Mouse (Mus musculus) CH12.LX (cell line): ENCODE measurements around the gene Mcf2l. TPM values are rescaled to one million over a fixed set of nuclear protein-coding genes. Genes with fewer than 3 reads are reported as not detected.
A peak's percentile ranks its signal among the peaks of the same experiment; 100 is the strongest.

Source experiments
- DNase-seq: peaks from one replicate; pipeline ENCODE4 v3.0.0-alpha.2; 2013; ENCODE audit errors: extremely low read depth
- H3K27ac ChIP-seq: 2 replicates; pipeline ENCODE4 v1.5.1; 2012; ENCODE audit warnings: low read depth, mild to moderate bottlenecking, control low read depth, moderate library complexity; ENCODE audit not compliant: insufficient read depth
- H3K27me3 ChIP-seq: replicated peaks from 2 replicates; pipeline ENCODE3; 2012; ENCODE audit warnings: inconsistent platforms
- H3K36me3 ChIP-seq, 2 experiments: replicated peaks in 1 of 2; 2 replicates each; pipeline versions ENCODE3 to v1.6.1; 2012; ENCODE audit warnings: inconsistent platforms in 1 of 2, low read length in 1 of 2, mild to moderate bottlenecking in 1 of 2, mixed read lengths in 1 of 2, moderate library complexity in 1 of 2; ENCODE audit not compliant: control insufficient read depth in 1 of 2, insufficient read depth in 1 of 2
- H3K4me1 ChIP-seq, 2 experiments: 2 replicates each; pipeline ENCODE4 v1.6.1; 2012; ENCODE audit warnings: inconsistent platforms in 1 of 2, moderate library complexity in 1 of 2; ENCODE audit not compliant: insufficient read depth in 2 of 2, control insufficient read depth in 1 of 2
- H3K4me2 ChIP-seq: 2 replicates; pipeline ENCODE4 v1.6.1; 2012; ENCODE audit warnings: low read depth, mild to moderate bottlenecking, control low read depth; ENCODE audit not compliant: poor library complexity, insufficient read depth, severe bottlenecking
- H3K4me3 ChIP-seq, 3 experiments: fragments of 150-350 bp in 1 of 3; sonication (generic) in 1 of 3; replicated peaks in 1 of 3; 2 replicates each; pipeline versions ENCODE3 to v1.5.1; 2011 to 2012; ENCODE audit warnings: low read depth in 2 of 3, low read length in 2 of 3, mild to moderate bottlenecking in 2 of 3, moderate library complexity in 2 of 3, control low read depth in 1 of 3, improper control_type of control experiment in 1 of 3, inconsistent platforms in 1 of 3, mixed read lengths in 1 of 3; ENCODE audit not compliant: poor library complexity in 1 of 3
- H3K79me2 ChIP-seq: replicated peaks from 2 replicates; pipeline ENCODE4 v1.6.1; 2012; ENCODE audit warnings: mild to moderate bottlenecking, moderate library complexity; ENCODE audit not compliant: control insufficient read depth, poor library complexity, insufficient read depth, severe bottlenecking; ENCODE audit errors: extremely low read depth
- H3K9ac ChIP-seq: 2 replicates; pipeline ENCODE4 v1.6.1; 2012; ENCODE audit warnings: low read depth, mild to moderate bottlenecking, control low read depth, moderate library complexity; ENCODE audit not compliant: insufficient read depth
- H3K9me3 ChIP-seq: replicated peaks from 2 replicates; pipeline ENCODE3; 2012; ENCODE audit warnings: low read length, inconsistent platforms, mixed read lengths
- BHLHE40 ChIP-seq: IDR thresholded peaks from 2 replicates; pipeline ENCODE4 v1.6.1; 2011; ENCODE audit warnings: mild to moderate bottlenecking, low read depth, low read length, improper control_type of control experiment
- CHD1 ChIP-seq: IDR thresholded peaks from 2 replicates; pipeline ENCODE4 v1.6.1; 2012; ENCODE audit warnings: low read depth, low read length, improper control_type of control experiment, inconsistent platforms
- CHD2 ChIP-seq: IDR thresholded peaks from 2 replicates; pipeline ENCODE4 v1.6.1; 2011; ENCODE audit warnings: low read length, improper control_type of control experiment
- ELF1 ChIP-seq: IDR thresholded peaks from 2 replicates; pipeline ENCODE4 v1.6.1; 2014; ENCODE audit warnings: low read depth, mild to moderate bottlenecking, inconsistent platforms, low read length, improper control_type of control experiment
- EP300 ChIP-seq: IDR thresholded peaks from 2 replicates; pipeline ENCODE4 v1.6.1; 2011; ENCODE audit warnings: low read length, improper control_type of control experiment
- GABPA ChIP-seq: IDR thresholded peaks from 2 replicates; pipeline ENCODE4 v1.6.1; 2012; ENCODE audit warnings: low read depth, low read length, improper control_type of control experiment, inconsistent platforms; ENCODE audit not compliant: insufficient replicate concordance
- JUND ChIP-seq: conservative IDR thresholded peaks from 2 replicates; pipeline ENCODE4 v1.6.1; 2011; ENCODE audit warnings: low read depth, low read length, improper control_type of control experiment
- KAT2A ChIP-seq: IDR thresholded peaks from 2 replicates; pipeline ENCODE4 v1.6.1; 2012; ENCODE audit warnings: low read length, improper control_type of control experiment, inconsistent platforms; ENCODE audit not compliant: insufficient replicate concordance
- MXI1 ChIP-seq: IDR thresholded peaks from 2 replicates; pipeline ENCODE4 v1.6.1; 2011; ENCODE audit warnings: mild to moderate bottlenecking, low read depth, low read length, improper control_type of control experiment
- MYC ChIP-seq: IDR thresholded peaks from 2 replicates; pipeline ENCODE4 v1.6.1; 2011; ENCODE audit warnings: low read depth, mild to moderate bottlenecking, improper control_type of control experiment, low read length
- NELFE ChIP-seq: IDR thresholded peaks from 2 replicates; pipeline ENCODE4 v1.6.1; 2011; ENCODE audit warnings: low read depth, low read length, improper control_type of control experiment
- POLR2A ChIP-seq: IDR thresholded peaks from 2 replicates; pipeline ENCODE4 v1.6.1; 2011; ENCODE audit warnings: low read depth, mild to moderate bottlenecking, improper control_type of control experiment, low read length
- SIN3A ChIP-seq: IDR thresholded peaks from 2 replicates; pipeline ENCODE4 v1.6.1; 2012; ENCODE audit warnings: low read length, improper control_type of control experiment, inconsistent platforms
- ZC3H11A ChIP-seq: IDR thresholded peaks from 2 replicates; pipeline ENCODE4 v1.6.1; 2012; ENCODE audit warnings: low read depth, mild to moderate bottlenecking, inconsistent platforms, low read length, improper control_type of control experiment
- ZKSCAN1 ChIP-seq: IDR thresholded peaks from 2 replicates; pipeline ENCODE4 v1.6.1; 2012; ENCODE audit warnings: low read depth, inconsistent platforms, low read length, improper control_type of control experiment, borderline replicate concordance
- dilution Hi-C: fragments of 300-500 bp; cut with MboI; formaldehyde crosslinking; loops from 2 replicates; pipeline ENCODE4 v1.14.3; 2020; ENCODE audit warnings: low sequenced_read_pairs; ENCODE audit not compliant: extremely low pct_unique_long_range_greater_than_20kb, extremely low pct_ligation_motif_present
- in situ Hi-C: fragments of 300-500 bp; cut with MboI; formaldehyde crosslinking; loops from 3 replicates; pipeline ENCODE4 v1.14.3; 2019; ENCODE audit warnings: low sequenced_read_pairs, low pct_ligation_motif_present, low pct_unique_long_range_greater_than_20kb, mixed read lengths
- polyA plus RNA-seq: library from polyadenylated mRNA; unstranded; fragments of >175 nt; gene quantifications from 2 replicates; pipeline ENCODE4 v1.2.1, GENCODE M21; 2012; ENCODE audit warnings: low read depth; ENCODE audit not compliant: insufficient read length
- total RNA-seq, 2 experiments: library from RNA; depleted of rRNA; stranded (reverse); fragments of 300-350 nt in 1 of 2; fragments of >200 nt in 1 of 2; gene quantifications; 2 replicates each; pipeline ENCODE4 v1.2.3; 2012 to 2014

Gene Mcf2l
- total and polyA plus RNA-seq, 3 experiments, result not detected

DNA sequence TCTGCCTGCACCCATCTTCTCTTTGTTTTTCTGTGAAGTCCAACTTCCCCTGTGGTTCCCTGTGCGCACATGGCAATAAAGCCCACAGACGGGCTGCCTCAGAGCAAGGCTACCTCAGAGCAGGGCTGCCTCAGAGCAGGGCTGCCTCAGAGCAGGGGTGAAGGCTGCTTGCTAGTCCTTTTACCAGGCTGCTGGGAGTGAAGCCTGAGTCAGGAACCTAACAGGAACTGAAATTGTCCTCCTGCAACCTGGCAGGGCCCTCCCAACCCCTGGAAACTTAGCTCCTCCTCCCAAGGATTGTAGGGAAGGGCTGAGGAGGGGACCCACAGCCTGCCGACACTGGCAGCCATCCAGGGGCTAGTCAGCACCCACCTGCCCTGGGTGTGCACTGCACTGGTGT lies 60.2 kb downstream of the Mcf2l start:
- H3K36me3 ChIP-seq, result no peaks in the 10 kb centered on the region
- in situ Hi-C loops, result no loop called here
- no peak for DNase-seq
- H3K27ac ChIP-seq, result no peak overlapping the region
- H3K79me2 ChIP-seq, result no peaks in the 10 kb centered on the region
- no peaks in the 10 kb centered on the region for H3K4me1 ChIP-seq
- dilution Hi-C loops, result no loop called here
- H3K9me3 ChIP-seq, result no peaks in the 10 kb centered on the region
- TF ChIP-seq JUND (no peak), ELF1 (no peak)
- no peak overlapping the region for H3K4me2 ChIP-seq
- H3K9ac ChIP-seq, result no peak overlapping the region
- H3K27me3 ChIP-seq, result peaks cover 85% of the 10 kb centered on the region
- no peak overlapping the region for H3K4me3 ChIP-seq

DNA sequence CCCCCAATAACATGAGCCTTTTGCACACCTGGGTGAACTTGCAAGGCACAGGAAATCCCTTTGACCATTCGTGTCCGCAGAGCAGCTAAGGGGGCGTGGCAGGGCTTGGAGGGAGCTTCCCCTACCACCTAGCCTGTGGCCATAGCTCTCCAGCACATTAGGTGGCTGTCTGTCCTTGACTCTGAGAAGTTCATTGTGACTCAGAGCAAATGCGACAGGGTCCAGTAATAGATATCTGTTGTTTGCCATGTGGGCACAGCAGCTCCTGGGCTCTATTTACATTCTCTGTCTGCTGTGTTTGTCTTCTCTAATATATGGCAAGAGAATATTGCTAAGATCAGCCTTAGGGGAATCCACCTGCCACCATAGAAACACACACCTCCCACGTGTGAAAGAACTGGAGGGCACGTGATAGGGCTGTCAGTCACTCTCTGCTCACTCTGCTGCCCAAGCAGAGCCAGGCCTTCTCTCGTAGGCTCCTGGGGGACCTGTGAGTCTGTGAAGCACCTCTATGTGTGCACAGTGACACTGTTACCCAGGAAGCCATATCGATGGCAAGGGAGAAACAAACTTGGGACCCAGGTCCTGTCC lies 60.9 kb downstream of the Mcf2l start:
- no peaks in the 10 kb centered on the region for H3K36me3 ChIP-seq
- no peak overlapping the region for H3K27ac ChIP-seq
- in situ Hi-C loops, result no loop called here
- no peaks in the 10 kb centered on the region for H3K9me3 ChIP-seq
- no peak overlapping the region for H3K4me2 ChIP-seq
- no peak overlapping the region for H3K4me3 ChIP-seq
- H3K79me2 ChIP-seq, result no peaks in the 10 kb centered on the region
- H3K9ac ChIP-seq, result no peak overlapping the region
- TF ChIP-seq ELF1 (no peak), BHLHE40 (peak; percentile 74)
- dilution Hi-C loops, result no loop called here
- H3K4me1 ChIP-seq, result no peaks in the 10 kb centered on the region
- no peak for DNase-seq
- H3K27me3 ChIP-seq, result peaks cover 85% of the 10 kb centered on the region

DNA sequence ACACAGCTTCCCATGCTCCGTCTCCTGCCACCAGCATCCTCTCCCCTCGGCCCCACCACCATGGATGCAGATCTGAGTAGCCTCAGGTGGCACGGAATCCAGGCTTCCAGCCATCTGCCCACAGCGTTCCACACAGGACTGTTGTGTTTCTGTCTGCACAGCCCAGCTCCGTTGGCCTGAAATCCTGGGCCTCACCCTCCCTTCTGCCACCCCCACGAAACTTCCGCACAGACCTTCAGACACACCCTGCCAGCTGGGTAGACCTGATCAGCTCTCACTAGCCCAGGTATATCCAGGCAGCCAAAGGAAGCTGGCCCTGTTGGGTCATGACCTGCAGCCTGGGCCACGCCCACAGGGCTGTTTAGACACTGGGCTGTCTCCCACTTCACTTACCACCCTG lies 66.9 kb downstream of the Mcf2l start:
- dilution Hi-C loops, result no loop called here
- Histone ChIP-seq H3K4me1 (no peaks in the 10 kb centered on the region), H3K27me3 (peaks cover 91% of the 10 kb centered on the region), H3K4me2 (no peak overlapping the region), H3K79me2 (no peaks in the 10 kb centered on the region), H3K9me3 (no peaks in the 10 kb centered on the region), H3K36me3 (no peaks in the 10 kb centered on the region), H3K27ac (no peak overlapping the region), H3K9ac (no peak overlapping the region), H3K4me3 (no peak overlapping the region)
- DNase-seq, result no peak
- no peak for TF ChIP-seq ZKSCAN1
- TF ChIP-seq CHD1, result no peak
- no peak for TF ChIP-seq POLR2A
- no peak for TF ChIP-seq MXI1
- TF ChIP-seq NELFE, result no peak
- no peak for TF ChIP-seq ELF1
- TF ChIP-seq GABPA, result no peak
- no peak for TF ChIP-seq EP300
- no peak for TF ChIP-seq SIN3A
- TF ChIP-seq KAT2A, result no peak
- TF ChIP-seq JUND, result no peak
- TF ChIP-seq ZC3H11A, result no peak
- no peak for TF ChIP-seq MYC
- no peak for TF ChIP-seq CHD2
- in situ Hi-C loops, result no loop called here
